Mouse (Mus musculus) liver, adult 2 months (tissue): Measurements from ENCODE around the gene Meis1.

Experiments used
- CTCF ChIP-seq: fragments of 200-500 bp; IDR thresholded peaks from 2 replicates; pipeline ENCODE4 v1.5.1; 2011; ENCODE audit warnings: low read depth, low read length, control low read depth
- POLR2A ChIP-seq: fragments of 200-500 bp; IDR thresholded peaks from 2 replicates; pipeline ENCODE4 v1.6.1; 2011; ENCODE audit warnings: low read length, control low read depth; ENCODE audit not compliant: insufficient read depth; ENCODE audit errors: extremely low read depth

DNA sequence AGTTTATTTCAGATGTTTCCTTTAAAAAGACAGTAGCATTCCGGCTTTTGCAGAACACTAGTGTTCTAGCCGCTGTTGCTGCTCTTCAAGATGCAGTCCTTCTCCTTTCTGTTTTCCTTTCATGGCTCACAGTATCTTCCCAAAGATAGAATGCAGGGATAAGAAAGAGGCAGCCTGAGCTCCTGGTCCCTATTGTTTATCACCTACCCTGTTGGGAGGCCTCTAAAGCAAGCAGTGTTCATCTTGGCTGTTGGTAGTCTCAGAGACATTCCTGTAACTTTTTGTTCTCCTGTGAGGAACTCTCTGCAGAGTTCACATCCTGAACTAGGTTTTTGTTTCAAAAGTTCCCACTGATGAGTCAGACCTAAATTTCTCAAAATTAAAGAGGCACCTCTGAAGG lies 3.8 kb upstream of the Meis1 start:
- TF ChIP-seq CTCF (no peak), POLR2A (no peak)
